Mouse (Mus musculus) layer of hippocampus, postnatal 25 days (tissue): Measurements from ENCODE around the gene Sbds. TPM values are rescaled to one million over a fixed set of nuclear protein-coding genes. Genes with fewer than 3 reads are reported as not detected.

Experiments used
- DNase-seq, 2 experiments: peaks; one replicate each; pipeline ENCODE4 v3.0.0; 2022; ENCODE audit warnings: mixed read lengths in 2 of 2, low spot score in 1 of 2; ENCODE audit errors: extremely low spot score in 1 of 2
- total RNA-seq, 2 experiments: library from RNA; stranded (reverse); gene quantifications; 2 replicates each; pipeline ENCODE4 v1.2.3; 2021

Gene Sbds
- total RNA-seq: 10 to 100 TPM; 68.9 to 81.5 TPM

GRCm38 (mm10) chr5:130255017-130255720 is at the start of gene Sbds, which contains the start of gene Tyw1:
Gene Sbds, minus strand, starts transcription at chr5:130255530.
Gene Tyw1, plus strand, starts transcription at chr5:130255619.
- peak; percentile 87 to 92 for DNase-seq

GRCm38 (mm10) chr5:130303611-130304010 is 48.3 kb upstream of the Sbds start:
- DNase-seq: no peak

GRCm38 (mm10) chr5:130299526-130299925 is 44.2 kb upstream of the Sbds start:
- DNase-seq: no peak

- DNase-seq: no peak
These were observed 43.6 kb upstream of the Sbds start for GRCm38 (mm10) chr5:130298831-130299460.

GRCm38 (mm10) chr5:130296071-130296470 is 40.7 kb upstream of the Sbds start:
- no peak for DNase-seq

GRCm38 (mm10) chr5:130294598-130294997 is 39.3 kb upstream of the Sbds start:
- DNase-seq: no peak

- DNase-seq: no peak
These were observed 38.6 kb upstream of the Sbds start for GRCm38 (mm10) chr5:130293941-130294340.

- no peak for DNase-seq
These were observed 37.6 kb upstream of the Sbds start for GRCm38 (mm10) chr5:130292976-130293375.

GRCm38 (mm10) chr5:130290775-130291174 is 35.4 kb upstream of the Sbds start:
- DNase-seq: peak; percentile 35 to 38

- no peak for DNase-seq
These were observed 34.9 kb upstream of the Sbds start for GRCm38 (mm10) chr5:130290242-130290641.

- no peak for DNase-seq
These were observed 32.8 kb upstream of the Sbds start for GRCm38 (mm10) chr5:130288106-130288505.

GRCm38 (mm10) chr5:130283079-130283732 is 27.9 kb upstream of the Sbds start:
- no peak for DNase-seq

- DNase-seq: no peak
These were observed 22.7 kb upstream of the Sbds start for GRCm38 (mm10) chr5:130278011-130278472.

- DNase-seq: peak in 1 of 2 experiments; percentile 45
These were observed 20.2 kb upstream of the Sbds start for GRCm38 (mm10) chr5:130275509-130275908.

- DNase-seq: no peak
These were observed 17.7 kb upstream of the Sbds start for GRCm38 (mm10) chr5:130273046-130273445.

- DNase-seq: no peak
These were observed 17.0 kb upstream of the Sbds start for GRCm38 (mm10) chr5:130272344-130272743.

- DNase-seq: no peak
These were observed 13.6 kb upstream of the Sbds start for GRCm38 (mm10) chr5:130268976-130269375.

GRCm38 (mm10) chr5:130267316-130267715 is 12.0 kb upstream of the Sbds start:
- DNase-seq: no peak

- DNase-seq: peak in 1 of 2 experiments; percentile 61
These were observed 11.3 kb upstream of the Sbds start for GRCm38 (mm10) chr5:130266651-130267050.

- no peak for DNase-seq
These were observed 9.2 kb upstream of the Sbds start for GRCm38 (mm10) chr5:130264433-130265005.

GRCm38 (mm10) chr5:130263454-130263853 is 8.1 kb upstream of the Sbds start:
- no peak for DNase-seq
